Mouse (Mus musculus) urinary bladder, adult 18-20 months (tissue): ENCODE data around the gene Psmc1.

ENCODE experiments used
- DNase-seq, 2 experiments: peaks; one replicate each; pipeline ENCODE4 v3.0.0; 2022; ENCODE audit warnings: low spot score in 2 of 2, mixed read lengths in 2 of 2

Psmc1 gene

DNA sequence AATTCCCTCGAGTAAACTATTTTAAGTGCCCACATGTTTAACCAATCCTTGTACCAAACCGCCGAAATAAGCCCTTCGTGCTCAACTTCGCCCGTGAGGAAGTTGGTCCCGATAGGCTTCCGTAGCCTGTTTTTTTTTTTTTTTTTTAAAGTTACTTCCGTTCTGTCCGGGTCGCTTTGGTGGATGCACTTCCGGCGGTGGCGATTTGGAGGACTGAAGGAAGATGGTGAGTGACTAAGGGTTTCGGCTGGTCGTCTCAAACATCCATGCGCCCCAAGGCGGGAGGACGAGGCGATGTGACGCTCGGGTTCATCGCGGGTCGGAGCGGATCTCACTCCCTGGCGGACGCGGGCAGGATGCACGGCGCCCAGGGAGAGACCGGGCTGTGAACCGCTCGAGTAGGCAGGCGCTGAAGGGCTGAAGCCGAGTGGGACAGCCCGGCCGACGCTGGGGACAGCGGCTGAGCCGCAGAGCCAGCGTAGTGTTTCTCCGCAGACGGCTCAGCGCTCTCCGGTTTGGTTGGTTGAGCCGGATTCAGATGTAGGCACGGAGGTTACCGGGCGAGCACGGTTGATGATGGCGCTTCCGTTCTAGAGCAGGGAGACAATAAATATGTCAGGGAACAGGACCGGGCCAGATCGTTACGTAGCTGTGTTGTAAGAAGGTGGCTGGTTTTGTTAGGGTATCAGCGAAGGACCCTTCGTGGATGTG lies at the start of gene Psmc1:
Gene Psmc1, plus strand, starts transcription at position 169 of the 711 bp plus-strand sequence.
- DNase-seq, result peak; percentile 70 to 73

DNA sequence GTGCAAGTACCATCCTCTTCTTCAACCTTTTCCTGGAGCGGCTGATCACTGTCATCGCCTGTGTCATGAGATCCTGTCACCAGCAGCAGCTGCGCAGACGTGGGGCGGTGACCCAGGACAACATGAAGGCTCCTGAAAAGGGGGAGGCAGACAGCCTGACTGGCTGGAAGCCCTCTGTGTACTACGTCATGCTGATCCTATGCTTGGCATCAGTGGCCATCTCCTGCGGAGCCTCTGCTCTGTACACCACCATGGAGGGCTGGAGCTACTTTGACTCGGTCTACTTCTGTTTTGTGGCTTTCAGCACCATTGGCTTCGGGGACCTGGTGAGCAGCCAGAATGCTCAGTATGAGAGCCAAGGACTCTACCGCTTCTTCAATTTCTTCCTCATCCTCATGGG lies 48.9 kb upstream of the Psmc1 start:
- no peak for DNase-seq

DNA sequence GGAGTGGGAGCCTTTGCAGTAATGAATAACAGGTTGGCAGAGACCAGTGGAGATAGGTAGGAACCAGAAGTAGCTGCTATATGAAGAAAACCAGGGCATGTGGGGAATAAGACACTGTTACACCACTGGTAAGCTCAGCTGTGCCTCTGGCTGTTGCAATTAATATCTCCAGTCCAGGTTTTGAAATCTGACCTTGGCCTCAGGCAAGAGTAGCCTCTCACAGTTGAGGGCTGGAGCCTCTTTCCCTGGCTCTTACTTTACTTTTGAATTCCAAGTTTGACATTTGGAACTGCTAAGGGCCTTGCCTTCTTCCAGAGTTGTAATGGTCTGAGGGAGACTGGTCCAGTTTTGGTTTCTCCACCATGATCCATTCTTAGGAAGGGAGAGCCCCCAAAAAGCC lies 48.1 kb upstream of the Psmc1 start:
- DNase-seq, result no peak

DNA sequence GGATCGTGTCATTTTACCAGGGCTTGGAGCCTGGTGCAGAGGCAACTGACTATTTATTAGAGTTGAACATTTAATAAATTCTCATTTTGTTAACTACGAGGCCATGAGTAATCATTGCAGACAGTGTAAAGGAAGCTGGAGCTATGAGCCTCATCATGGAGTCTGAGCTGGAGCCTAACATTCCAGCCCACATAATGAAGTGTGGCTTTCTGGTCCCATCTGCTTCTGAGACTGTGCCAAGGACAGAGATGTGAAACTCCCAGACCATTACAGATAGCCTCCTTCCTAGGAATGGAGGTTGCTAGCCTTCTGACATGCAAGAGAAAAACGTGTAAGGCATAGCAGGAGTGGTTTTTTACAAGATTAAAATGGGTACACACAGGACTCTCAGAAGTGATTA lies 47.4 kb upstream of the Psmc1 start:
- no peak for DNase-seq

DNA sequence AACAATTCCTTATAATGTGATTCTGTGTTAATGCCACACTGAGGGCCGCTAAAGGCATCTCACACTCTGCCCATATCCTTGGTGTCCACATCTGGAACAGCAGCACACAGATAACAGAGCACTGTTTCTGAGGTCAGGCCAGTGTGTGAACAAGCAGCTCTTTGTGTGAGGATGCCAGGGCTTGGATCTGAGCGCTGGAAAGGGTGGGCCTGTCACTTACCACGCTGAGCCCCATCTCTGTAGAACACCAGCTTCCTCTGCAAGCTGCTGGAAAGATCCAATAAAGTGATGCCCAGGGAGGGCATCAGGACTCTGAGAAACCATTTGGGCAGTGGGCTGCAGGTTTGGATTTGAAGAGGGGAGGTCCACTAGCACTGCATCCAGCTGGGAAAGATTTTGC lies 44.8 kb upstream of the Psmc1 start:
- no peak for DNase-seq

DNA sequence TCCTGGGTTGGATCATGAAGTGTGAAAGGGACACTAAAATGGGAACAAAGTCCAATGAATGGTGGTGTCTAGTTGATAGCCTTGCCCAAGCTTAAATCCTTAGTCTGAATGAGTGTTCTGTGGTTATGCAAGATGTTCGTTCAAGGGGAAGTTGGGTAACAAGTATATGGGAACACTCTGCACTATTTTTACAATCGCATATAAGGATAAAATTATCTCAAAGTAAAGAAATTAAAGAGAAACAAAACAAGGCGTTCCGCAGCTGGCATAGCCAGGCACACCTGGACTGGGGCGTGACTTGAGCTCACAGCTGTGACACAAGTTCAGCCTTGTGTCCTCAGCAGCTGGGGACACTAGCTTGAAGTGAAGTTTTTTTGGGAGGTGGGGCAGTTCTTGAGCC lies 42.5 kb upstream of the Psmc1 start:
- DNase-seq, result no peak

DNA sequence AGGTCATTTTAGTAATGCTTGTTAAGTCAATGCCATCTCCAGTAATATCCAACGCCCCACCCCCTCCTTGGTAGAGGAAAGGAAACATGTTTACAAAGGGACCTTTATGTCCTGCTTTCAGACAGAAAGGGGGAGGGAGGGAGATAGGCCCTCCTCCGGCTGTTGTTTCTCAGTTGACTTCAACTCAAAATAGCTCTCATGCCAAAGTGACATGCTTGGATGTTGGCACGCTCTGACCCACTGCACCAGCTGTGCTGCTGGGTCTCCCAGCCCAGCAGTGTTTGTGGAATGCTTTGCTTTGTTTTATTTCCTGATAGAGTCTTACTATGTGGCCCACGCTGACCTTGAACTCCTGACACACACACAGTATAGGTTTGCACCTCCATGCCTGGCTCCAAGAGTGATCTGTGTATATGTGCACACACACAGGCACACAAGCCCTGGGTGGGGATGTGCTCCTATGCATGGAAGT lies 36.7 kb upstream of the Psmc1 start:
- DNase-seq, result no peak

DNA sequence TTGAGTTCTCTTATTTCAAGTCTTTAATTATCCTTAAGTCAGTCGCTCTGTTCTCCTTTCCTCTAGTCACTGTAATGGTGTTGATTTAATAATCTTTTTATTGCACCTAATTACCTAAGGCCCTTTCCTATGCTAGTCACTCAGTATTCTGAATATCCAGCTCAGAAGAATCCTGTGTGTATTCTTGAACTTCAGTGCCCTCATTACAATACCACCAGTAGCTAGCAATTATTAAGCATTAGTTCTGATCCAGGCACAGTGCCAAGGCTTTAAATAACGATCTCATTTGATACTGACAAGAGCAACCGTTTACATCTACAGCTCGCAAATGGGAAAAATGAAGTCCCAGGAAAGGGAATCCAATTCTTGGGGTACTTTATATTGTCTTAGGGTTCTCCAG lies 34.2 kb upstream of the Psmc1 start:
- no peak for DNase-seq

DNA sequence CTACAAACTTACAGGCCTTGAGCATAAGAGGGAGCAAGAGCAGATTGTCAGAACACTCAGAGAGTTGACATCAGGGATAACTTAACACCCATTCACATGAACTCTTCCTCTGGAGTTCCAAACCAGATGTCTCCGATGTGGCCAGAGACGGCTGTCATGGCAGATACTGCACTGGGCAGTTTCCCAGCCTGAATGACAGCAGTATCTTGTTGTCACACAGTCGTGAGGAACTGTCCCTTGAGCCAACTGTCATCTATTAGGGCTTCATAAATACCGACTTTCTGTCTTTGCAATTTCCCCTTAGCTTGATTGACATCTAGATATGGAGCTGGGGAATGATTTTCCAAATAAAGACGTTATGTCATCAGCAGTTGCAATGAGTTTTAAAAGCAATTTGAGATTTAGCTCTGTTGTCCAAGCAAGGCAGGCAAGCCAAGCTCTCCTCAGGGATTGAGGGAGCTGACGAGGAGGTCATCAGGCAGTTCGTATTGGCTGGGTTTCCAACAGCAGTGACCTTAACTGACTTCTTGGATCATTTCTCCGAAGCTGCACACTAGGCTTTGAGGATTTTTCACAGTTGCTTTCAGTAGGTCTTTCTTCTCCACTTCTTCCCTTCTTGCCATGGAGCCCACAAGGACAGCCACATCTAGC lies 30.2 kb upstream of the Psmc1 start:
- DNase-seq, result no peak

DNA sequence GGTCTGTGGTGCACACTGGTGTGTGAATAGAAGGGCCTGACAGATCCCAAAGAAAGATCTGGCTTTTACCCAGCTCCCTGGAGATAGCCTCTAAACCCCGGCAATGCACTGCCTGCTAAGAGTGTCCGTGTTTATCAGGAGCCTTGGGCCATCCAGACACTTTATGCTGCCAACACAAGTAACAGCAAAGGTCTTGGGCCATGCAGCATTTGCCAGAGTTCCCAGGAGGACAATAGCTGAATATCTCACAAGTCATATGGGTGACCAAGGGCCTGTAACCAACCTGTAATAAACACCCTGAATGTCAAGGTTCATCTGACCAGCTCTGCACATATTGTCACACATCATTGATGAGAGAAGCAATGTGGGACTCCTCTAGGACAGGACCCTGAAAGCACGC lies 21.9 kb upstream of the Psmc1 start:
- DNase-seq, result no peak

DNA sequence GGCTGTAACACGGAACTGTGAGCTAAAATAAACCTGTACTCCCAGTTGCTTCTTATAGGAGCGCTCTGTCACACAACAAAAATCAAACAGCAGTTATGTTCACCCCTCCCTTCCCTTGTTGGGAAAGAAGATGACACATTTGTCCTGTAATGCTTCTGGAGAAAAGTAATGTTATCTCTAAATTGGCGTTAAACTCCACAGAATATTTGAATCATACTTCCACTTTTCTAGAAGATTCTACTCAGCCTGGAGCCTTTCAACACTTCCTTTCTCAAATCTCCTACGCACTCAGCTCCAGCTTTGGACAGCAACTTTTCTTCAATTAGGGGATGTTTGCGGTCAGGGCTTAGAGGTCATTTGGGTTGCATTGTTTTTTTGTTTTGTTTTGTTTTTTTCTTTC lies 20.7 kb upstream of the Psmc1 start:
- DNase-seq, result no peak

DNA sequence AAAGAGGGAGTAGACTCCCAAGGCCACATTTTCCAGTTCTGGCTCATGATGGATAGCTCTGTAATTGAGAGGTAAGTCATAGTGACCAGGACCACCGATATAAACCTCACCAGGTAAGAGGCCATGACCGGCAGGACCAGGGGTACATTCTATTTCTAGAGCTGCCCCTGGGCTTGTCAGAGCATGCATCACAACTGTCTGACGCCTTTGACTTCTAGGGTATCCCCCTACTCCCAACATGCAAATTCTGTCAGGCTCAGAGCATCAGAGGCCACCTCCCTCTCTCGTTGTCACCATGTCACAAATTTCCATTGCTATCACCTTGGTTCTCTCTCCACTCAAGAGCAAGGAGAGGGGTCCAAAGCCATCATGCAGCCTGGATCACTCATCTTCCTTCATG lies 19.2 kb upstream of the Psmc1 start:
- no peak for DNase-seq

DNA sequence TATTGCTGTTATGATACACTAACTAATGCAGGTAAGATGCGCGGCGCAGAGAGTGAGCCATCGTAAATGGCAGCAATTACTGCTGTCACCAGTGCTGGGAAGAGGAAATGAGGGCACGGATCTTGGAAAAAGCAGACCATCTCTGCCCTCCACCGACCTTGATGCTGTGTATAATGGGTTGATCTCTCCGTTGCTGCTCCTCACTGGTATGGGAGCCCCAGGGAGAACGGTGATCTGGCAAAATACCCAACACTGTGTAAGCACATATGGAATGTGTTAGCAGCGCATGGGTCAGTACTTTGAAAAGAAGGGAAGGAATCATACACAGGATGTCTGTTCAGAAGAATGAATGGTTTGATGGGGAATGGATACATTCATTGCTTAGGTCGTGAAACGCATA lies 16.9 kb upstream of the Psmc1 start:
- no peak for DNase-seq

DNA sequence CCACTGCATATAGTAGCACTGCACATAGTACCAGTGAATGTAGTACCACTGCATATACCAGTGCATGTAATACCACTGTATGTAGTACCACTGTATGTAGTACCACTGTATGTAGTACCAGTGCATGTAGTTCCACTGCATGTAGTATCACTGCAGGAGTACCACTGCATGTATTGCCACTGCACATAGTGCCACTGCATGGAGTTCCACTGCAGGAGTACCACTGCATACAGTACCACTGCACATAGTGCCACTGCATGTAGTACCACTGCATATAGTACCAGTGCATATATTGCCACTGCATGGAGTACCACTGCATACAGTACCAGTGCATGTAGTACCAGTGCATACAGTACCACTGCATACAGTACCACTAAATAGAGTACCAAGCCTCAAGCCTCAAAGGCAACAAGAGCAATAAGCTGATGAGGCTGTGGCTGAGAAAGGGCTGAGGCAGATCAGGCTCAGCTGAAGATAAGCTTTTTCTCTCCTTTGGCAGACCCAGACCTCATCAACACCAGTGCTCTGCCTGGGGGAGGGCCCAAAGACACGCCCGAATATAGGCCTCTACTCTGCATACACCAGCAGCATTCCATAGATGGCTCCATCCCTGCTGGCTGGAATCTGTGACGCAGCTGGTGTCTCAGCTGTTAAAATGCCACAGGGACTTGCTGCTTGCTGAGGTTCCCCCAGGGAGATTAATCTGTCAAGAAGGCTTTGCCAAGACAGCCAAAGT lies 9.8 kb upstream of the Psmc1 start:
- DNase-seq, result no peak

DNA sequence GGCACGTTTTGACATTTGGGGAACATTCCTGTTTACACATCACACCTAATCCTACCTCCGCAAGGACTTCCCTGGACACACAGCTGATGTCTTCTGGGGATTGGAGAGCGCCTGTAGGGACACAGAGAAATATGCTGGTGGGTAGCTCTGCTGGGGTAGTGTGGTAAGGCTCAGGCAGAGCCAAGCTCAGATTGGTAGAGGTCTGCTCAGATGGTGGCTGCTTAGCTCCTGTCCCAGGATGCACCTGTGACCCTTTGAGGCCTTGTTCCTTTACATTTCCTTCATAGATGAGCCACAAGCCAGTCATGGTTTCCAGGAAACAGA lies 9.3 kb upstream of the Psmc1 start:
- DNase-seq, result no peak

DNA sequence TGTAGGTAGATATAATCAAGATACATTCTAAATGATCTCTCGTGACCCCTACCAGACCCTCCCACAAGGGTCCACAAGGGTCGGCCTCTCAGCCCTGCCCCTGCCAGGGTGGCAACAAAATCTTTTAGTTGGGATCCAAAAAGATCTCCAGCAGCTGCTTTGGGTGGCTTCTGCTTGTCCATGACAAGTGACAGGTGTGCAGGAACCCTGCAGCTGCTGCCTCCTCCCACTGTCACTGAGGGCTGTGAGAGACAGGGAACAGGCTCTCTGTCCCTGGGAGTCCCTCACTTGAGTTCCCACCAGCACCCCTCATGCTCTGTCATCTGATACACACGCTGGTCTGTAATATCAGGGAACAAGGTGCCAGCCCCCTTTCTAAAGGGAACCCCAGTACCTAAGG lies 8.3 kb upstream of the Psmc1 start:
- no peak for DNase-seq

DNA sequence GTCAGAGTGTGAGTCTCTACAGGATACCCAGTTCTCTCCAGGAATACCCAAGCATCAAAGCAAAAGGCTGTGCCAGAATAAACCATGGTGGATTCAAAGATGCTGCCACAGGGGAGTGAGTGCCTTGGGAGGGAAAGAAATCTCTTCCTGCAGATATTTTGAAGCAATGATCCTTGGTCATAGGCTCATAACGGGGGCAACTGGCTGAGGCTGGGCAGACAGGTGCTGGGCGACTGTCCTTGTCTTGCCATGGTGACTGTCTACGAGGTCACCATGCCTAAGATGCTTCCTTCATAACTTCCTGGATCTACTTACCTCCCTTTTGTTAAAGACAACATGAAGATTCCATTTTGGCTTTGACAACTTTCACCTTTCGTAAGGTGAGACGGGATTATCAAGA lies 5.4 kb upstream of the Psmc1 start:
- DNase-seq, result no peak

DNA sequence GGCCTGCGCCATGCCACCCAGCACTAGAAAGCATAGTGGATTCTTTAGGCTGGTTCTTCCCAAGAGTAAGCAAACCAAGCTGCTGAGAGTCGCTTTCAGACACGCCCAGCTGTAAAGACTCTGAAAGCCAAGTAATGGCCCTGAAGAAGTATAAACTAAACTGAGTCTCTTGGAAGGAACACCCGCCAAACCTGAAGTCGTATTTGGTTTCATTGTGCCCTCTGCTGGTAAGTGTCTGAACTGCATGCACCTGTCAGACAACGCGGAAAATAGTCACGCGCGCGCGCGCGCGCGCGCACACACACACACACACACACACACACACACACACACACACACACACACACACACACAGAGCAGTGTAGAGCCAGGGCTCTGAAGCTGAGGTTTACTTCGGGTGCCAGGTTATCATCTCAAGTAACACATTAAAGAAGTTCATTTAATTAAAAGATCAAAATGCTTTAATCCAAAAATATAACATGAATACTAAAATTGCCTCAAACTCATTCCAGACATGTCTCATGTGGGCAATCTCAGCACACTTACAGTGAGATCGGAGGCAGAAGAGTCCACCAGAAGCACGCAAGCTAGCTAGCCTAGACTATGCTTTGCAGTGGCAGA lies 3.6 kb upstream of the Psmc1 start:
- peak; percentile 48 to 55 for DNase-seq

DNA sequence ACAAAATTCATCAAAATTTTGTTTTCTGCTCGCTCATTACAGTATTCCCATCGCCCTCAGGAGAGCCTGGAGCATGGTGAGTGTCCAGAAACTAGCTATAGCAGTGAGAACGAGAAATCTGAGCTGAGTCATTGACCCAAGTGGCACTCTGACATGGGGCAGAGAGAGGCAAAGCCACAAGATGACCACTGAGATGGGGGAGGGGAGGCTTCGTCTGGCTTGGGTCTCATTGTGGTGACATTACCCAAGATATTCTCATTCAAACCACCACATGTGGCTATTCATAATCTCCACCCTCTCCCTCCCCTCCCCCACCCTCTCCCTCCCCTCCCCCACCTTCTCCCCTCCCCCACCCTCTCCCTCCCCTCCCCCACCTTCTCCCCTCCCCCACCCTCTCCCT lies 2.5 kb upstream of the Psmc1 start:
- no peak for DNase-seq

DNA sequence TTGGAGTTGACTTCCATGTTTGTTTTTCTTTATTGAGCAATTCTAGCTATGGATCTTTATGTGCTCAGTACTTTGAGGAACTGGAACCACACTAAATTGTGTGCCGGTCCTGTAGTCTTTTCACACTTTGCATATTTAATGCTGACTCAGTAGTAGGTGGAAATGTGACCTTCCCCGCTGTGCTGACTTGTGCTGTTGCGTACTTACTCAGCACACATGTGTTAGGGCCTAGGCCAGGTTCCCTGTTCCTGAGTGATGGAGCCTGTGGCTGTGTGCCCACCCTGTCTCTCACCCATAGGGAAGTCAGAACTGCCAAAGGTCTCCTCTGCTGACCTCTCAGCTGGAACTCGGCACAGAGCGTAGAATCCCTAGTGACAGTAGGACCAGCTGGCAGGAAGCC lies 6.0 kb downstream of the Psmc1 start:
- no peak for DNase-seq

DNA sequence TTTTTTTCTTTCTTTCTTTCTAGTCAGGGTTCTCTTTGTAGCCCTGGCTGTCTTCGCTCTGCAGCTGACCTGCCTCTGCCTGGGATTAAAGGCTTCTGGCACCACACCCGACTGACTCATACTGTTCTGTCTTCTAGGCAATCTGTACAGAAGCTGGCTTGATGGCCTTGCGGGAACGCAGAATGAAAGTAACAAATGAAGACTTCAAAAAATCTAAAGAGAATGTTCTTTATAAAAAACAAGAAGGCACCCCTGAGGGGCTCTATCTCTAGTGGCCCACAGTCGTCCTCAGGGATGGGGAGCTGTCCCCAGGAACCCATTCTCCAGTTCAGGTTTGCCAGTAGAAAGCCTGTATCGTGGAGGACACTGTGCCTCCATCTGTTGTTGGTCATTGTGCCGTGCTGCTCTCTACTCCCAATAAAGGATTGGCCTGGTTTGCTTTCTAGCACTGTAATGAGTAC lies 13.0 kb downstream of the Psmc1 start:
- DNase-seq, result peak in 1 of 2 experiments; percentile 72

DNA sequence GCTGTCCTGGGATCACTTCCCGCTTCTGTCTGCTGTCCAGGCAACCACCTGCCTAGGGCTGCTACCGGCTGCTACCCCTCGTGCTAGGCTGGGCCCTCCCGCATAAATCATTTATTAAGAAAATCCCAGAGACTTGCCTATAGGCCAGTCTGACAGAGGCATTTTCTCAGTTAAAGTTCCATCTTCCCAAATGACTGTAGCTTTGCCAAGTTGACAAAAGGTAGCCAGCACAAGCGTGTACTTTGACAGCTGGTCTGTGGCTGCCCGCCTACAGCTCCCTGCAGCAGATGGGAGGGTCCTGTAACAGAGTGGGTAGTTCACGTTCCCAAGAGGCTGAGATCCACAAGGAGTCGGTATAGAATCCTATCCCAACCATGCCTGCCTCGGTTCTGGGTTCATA lies 13.5 kb downstream of the Psmc1 start:
- no peak for DNase-seq
